Mouse (Mus musculus) thymus, adult 18-20 months (tissue): ENCODE results near the gene Cmpk2.
"Not testable (repeated sequence)": the region's sequence is repeated elsewhere in the genome, so short reads cannot be mapped to it uniquely, and the experiment has no call there.

ENCODE experiments used
- DNase-seq, 2 experiments: peaks; one replicate each; pipeline ENCODE4 v3.0.0; 2022; ENCODE audit warnings: mixed read lengths in 2 of 2

Cmpk2 gene

GRCm38 (mm10) chr12:26485738-26486580, 17.0 kb downstream of the Cmpk2 start:
- DNase-seq = not testable (repeated sequence)

GRCm38 (mm10) chr12:26487874-26488616, 19.0 kb downstream of the Cmpk2 start:
- DNase-seq = no peak

DNA sequence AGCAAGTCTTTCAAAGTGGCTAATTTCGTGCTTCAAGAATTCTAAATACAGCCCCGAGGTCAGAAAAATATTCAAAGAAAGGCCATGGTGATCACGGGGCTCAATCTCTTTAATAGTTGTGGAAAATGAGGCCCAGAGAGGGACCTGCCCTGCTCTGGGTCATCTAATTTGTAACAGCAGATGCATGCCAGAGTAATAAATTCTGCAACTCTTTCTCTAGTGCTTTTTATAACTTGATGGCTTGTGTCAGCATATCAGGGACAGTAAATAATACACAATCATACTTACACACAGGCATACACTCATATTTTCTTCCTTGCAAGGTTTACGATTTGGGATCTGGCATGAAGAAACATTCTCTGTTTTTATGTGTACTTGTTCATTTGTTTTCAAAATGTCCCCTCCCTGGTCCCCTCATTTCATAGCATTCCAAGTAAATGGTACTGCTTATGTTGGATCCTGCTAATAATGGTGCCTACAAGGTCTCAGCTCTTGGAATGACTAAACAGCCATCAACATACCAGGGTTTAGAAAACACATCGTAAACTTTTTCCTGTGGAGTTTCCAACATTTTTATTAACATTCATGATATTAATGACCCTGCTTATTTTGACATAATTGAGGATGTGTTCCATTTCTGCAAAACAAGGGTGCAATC, 19.7 kb downstream of the Cmpk2 start:
- DNase-seq = no peak

DNA sequence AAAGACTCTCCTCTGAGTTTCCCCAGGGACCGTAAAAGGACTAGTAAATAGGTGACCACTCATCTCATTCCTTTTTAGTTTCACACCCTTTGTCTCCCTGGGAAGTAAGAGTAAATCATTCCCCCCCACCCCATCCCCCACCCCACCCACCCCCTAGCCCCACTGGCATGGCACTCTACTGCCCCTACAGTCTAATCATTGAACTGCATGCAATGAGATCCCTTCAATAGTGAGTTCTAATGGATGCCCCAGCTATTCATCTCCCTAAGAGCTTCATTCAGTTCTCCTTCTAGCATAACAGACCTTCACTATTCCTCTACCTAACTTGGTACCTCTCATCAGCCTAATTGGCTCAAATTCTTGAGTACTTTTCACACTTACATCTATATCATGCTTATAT, 20.9 kb downstream of the Cmpk2 start:
- DNase-seq = no peak

DNA sequence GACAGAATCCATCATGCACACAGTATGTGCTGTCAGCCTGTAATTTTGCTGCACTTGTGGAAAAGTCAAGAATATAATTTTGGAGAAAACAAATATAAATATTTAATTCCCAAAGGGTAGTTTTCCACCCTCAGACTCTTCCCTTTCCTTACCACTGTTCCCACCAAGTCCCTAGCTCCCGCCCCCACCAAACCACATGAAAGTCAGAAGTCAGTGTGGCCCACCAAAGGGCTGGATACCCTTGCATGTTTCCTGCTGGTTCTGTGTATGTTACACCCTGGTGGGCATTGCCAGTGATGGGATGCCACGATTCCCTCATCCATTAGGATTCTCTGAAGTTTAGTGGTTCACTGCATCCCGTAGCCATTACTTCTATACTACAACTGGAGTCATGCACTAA, 32.0 kb downstream of the Cmpk2 start:
- no peak for DNase-seq

DNA sequence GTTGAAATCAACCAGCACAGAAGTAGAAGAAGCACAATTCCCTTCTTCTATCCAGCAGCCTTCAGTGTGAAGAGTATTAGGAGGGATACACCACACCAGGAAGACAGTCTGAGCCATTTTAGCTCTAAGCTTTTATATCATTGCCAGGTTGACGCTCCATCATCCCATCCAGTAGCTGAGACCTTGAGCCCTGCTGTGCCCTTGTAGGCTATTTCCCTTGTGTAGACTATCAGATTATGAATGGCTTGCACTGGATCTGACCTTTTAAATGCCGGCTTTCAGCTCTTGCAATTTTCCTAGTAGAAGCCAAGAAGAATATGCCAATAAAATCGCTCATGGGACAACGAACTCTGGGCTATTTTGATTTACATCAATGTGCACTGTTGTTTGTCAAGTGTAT, 42.0 kb downstream of the Cmpk2 start:
- no peak for DNase-seq

GRCm38 (mm10) chr12:26518206-26518605, 49.2 kb downstream of the Cmpk2 start:
- no peak for DNase-seq

DNA sequence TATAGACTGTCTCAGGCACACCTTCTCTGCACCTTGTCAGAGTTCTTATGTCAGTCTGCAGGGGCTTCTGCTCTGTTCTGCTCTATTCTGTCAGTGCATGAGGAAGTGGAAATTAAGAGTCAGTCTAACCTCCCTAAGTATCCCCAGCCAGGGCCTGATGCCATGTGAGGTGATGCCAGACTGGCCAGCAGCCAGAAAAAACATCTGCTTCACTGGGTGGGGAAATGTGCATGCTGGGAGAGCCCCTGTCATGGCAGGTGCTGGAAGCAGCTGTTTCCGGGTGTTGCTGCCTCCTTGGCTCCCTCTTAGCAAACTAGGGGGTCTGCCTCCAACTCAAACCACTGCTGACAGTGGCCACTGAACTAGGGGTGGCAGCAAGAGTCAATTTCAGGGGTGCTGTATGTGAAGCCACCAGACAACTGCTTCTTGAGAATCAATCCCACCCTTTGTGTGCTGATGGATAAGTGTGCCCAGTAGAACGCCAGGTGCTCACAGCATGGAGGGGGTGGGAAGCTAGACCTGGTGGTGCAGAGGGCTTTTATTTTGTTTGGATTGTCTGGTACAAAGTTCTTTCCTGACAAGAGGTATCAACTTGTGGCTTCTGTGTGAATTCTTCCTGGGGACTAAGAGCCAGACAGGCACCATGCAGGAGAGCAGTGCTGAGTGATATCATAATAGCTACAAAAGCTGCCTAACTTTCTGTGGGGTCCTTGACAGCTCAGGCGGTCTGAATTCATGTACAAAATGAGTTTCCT, 56.1 kb downstream of the Cmpk2 start:
- peak; percentile 16 to 32 for DNase-seq

DNA sequence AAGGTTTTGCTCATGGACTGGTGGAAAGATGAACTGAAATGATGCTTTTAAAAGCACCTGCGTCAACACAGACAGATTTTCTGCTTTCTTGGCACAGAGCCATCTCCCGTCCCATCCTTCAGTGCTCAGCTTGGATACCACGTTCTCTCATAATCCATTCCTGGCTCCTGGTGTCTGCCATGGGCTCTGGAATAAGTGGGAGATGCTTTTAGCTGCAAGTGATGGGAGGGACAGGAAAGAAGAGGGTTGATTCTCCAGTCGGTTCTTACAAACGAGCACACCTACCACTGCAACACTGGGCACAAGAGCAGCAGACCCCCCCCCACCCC, 56.7 kb downstream of the Cmpk2 start:
- no peak for DNase-seq
